Mouse (Mus musculus): ENCODE data around the gene Nppa. TPM values are rescaled to one million over a fixed set of nuclear protein-coding genes. Genes with fewer than 3 reads are reported as not detected.

Gene Nppa
- total and polyA plus RNA-seq, 3 experiments, result 1,237 to 4,474 (median 1,820) TPM

- H3K79me2 ChIP-seq (replicated peaks; ENCODE audit: control insufficient read depth, insufficient read depth, low read length), result no peaks in the 10 kb centered on the region
- intact Hi-C loops (cut with DNase I), result no loop called here
- H3K9ac ChIP-seq (ENCODE audit: low read depth, low read length), result no peak overlapping the region
- H3K27ac ChIP-seq, result no peak overlapping the region
- no peaks in the 10 kb centered on the region for H3K4me1 ChIP-seq (ENCODE audit: control insufficient read depth, insufficient read depth, low read length)
- H3K27me3 ChIP-seq (ENCODE audit: control insufficient read depth, insufficient read depth, low read length), result no peaks in the 10 kb centered on the region
- H3K4me3 ChIP-seq, result no peak overlapping the region
- 91% methylated on average over 6 of the region's 6 CpGs for WGBS
- no peaks in the 10 kb centered on the region for H3K36me3 ChIP-seq (ENCODE audit: control insufficient read depth, insufficient read depth, low read length)
- no peak for DNase-seq
- TF ChIP-seq CTCF (IDR thresholded peaks at IDR 0.05), result no peak
These were observed 22.1 kb upstream of the Nppa start for GRCm38 (mm10) chr4:147978391-147978790.

- WGBS, result 44% methylated on average over 7 of the region's 7 CpGs
- no peak overlapping the region for H3K4me3 ChIP-seq
- H3K4me1 ChIP-seq (ENCODE audit: control insufficient read depth, insufficient read depth, low read length), result no peaks in the 10 kb centered on the region
- H3K27me3 ChIP-seq (ENCODE audit: control insufficient read depth, insufficient read depth, low read length), result no peaks in the 10 kb centered on the region
- no peak for DNase-seq
- no peak overlapping the region for H3K9ac ChIP-seq (ENCODE audit: low read depth, low read length)
- no peak for TF ChIP-seq EP300 (IDR thresholded peaks at IDR 0.05; ENCODE audit: insufficient read depth, low read depth, low read length)
- no peak for TF ChIP-seq POLR2A (IDR thresholded peaks at IDR 0.05; ENCODE audit: insufficient read depth, low read depth, low read length)
- no peak for TF ChIP-seq CTCF (IDR thresholded peaks at IDR 0.05)
- H3K27ac ChIP-seq, result no peak overlapping the region
- intact Hi-C loops (cut with DNase I), result no loop called here
- H3K36me3 ChIP-seq (ENCODE audit: control insufficient read depth, insufficient read depth, low read length), result no peaks in the 10 kb centered on the region
- no peaks in the 10 kb centered on the region for H3K79me2 ChIP-seq (replicated peaks; ENCODE audit: control insufficient read depth, insufficient read depth, low read length)
These were observed 21.1 kb upstream of the Nppa start for GRCm38 (mm10) chr4:147979441-147979860.

- Histone ChIP-seq H3K4me3 (peak within 1 kb of the TSS; percentile 38), H3K4me1 (ENCODE audit: control insufficient read depth, insufficient read depth, low read length) (no peaks in the 10 kb centered on the region), H3K9ac (ENCODE audit: low read depth, low read length) (peak within 1 kb of the TSS; percentile 51), H3K27ac (peak within 1 kb of the TSS; percentile 73), H3K27me3 (ENCODE audit: control insufficient read depth, insufficient read depth, low read length) (no peaks in the 10 kb centered on the region), H3K36me3 (ENCODE audit: control insufficient read depth, insufficient read depth, low read length) (no peaks in the 10 kb centered on the region), H3K79me2 (replicated peaks; ENCODE audit: control insufficient read depth, insufficient read depth, low read length) (no peaks in the 10 kb centered on the region)
- intact Hi-C loops (cut with DNase I), result loop anchor here (2.0 kb wide), 1 partner anchor 23 kb away; no protein-coding TSS in a partner anchor
- TF ChIP-seq POLR2A (IDR thresholded peaks at IDR 0.05; ENCODE audit: insufficient read depth, low read depth, low read length) (peak; percentile 98), EP300 (IDR thresholded peaks at IDR 0.05; ENCODE audit: insufficient read depth, low read depth, low read length) (no peak), CTCF (IDR thresholded peaks at IDR 0.05) (no peak)
- 14% methylated on average over 20 of the region's 20 CpGs for WGBS
- DNase-seq, result peak; percentile 59
These were observed 15.1 kb upstream of the Nppa start, which contains the start of gene Nppb for GRCm38 (mm10) chr4:147985205-147986132. Nppb (plus strand) TSS chr4:147985788.

GRCm38 (mm10) chr4:147993571-147994095 is 6.9 kb upstream of the Nppa start:
- 50% methylated on average over 7 of the region's 7 CpGs for WGBS
- Histone ChIP-seq H3K9ac (ENCODE audit: low read depth, low read length) (no peak overlapping the region), H3K79me2 (replicated peaks; ENCODE audit: control insufficient read depth, insufficient read depth, low read length) (no peaks in the 10 kb centered on the region), H3K4me3 (no peak overlapping the region), H3K27ac (no peak overlapping the region), H3K36me3 (ENCODE audit: control insufficient read depth, insufficient read depth, low read length) (no peaks in the 10 kb centered on the region), H3K27me3 (ENCODE audit: control insufficient read depth, insufficient read depth, low read length) (no peaks in the 10 kb centered on the region), H3K4me1 (ENCODE audit: control insufficient read depth, insufficient read depth, low read length) (no peaks in the 10 kb centered on the region)
- no peak for DNase-seq
- intact Hi-C loops (cut with DNase I), result no loop called here
- TF ChIP-seq CTCF (IDR thresholded peaks at IDR 0.05), result no peak
- TF ChIP-seq POLR2A (IDR thresholded peaks at IDR 0.05; ENCODE audit: insufficient read depth, low read depth, low read length), result no peak
- TF ChIP-seq EP300 (IDR thresholded peaks at IDR 0.05; ENCODE audit: insufficient read depth, low read depth, low read length), result no peak

- no peak for DNase-seq
- 80% methylated on average over 3 of the region's 3 CpGs for WGBS
- H3K4me3 ChIP-seq, result no peak overlapping the region
- no peak overlapping the region for H3K27ac ChIP-seq
- intact Hi-C loops (cut with DNase I), result no loop called here
- H3K27me3 ChIP-seq (ENCODE audit: control insufficient read depth, insufficient read depth, low read length), result no peaks in the 10 kb centered on the region
- H3K9ac ChIP-seq (ENCODE audit: low read depth, low read length), result no peak overlapping the region
- H3K4me1 ChIP-seq (ENCODE audit: control insufficient read depth, insufficient read depth, low read length), result peaks cover 2% of the 10 kb centered on the region; the same call in 1 of the 2 replicates
- no peaks in the 10 kb centered on the region for H3K79me2 ChIP-seq (replicated peaks; ENCODE audit: control insufficient read depth, insufficient read depth, low read length)
- H3K36me3 ChIP-seq (ENCODE audit: control insufficient read depth, insufficient read depth, low read length), result no peaks in the 10 kb centered on the region
- TF ChIP-seq EP300 (IDR thresholded peaks at IDR 0.05; ENCODE audit: insufficient read depth, low read depth, low read length), result no peak
- TF ChIP-seq CTCF (IDR thresholded peaks at IDR 0.05), result no peak
- no peak for TF ChIP-seq POLR2A (IDR thresholded peaks at IDR 0.05; ENCODE audit: insufficient read depth, low read depth, low read length)
These were observed 5.2 kb upstream of the Nppa start for GRCm38 (mm10) chr4:147995311-147995710.
